Mouse (Mus musculus) CH12F3 (cell line): Measurements from ENCODE around the gene Tctex1d4.

Experiments used
- in situ Hi-C: fragments of 300-500 bp; cut with MboI; formaldehyde crosslinking; loops from 2 replicates; pipeline ENCODE4 v1.14.3; 2020; ENCODE audit warnings: low sequenced_read_pairs

The Tctex1d4 gene

DNA sequence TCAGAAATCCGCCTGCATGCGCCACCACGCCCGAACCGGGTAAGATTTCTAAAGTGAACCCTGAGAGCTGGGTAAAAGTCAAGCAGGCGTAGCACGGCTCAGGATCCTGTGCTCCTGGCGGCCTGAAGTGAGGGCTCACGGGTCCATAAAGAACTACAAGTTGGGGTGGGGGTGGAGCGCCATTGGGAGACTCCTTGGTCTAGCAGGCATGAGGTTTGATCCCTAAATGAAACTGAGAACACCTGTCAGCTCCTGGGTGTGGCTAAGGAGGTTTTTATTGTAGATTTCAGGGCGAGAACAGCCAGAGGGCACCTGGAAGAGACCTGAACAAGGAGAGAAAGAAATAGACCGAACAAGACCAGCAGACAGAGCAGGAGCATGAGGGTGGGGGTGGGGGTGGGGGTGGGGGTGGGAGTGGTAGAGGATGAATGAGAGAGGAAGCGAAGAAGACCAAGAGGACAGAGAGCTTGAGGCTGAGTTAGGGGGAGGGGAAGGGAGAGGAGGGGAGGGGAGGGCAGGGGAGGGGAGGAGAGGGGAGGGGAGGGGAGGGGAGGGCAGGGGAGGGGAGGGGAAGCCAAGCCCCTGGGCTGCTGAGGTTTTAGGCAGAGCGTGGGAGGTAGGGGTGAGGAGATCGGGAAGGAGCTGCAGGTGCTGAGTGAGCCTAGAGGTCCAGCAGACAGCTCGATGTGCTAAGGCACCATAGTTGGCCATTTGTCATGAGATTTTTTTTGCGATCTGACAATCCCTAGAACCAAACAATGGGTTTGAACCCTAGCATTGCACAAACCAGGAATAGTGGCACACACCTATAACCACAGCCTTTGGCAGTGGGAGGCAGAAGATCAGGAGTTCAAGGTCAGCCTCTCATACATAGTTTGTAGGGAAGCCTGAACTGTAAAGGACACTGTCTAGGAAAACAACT lies 12.0 kb downstream of the Tctex1d4 start:
- in situ Hi-C loops, result no loop called here

DNA sequence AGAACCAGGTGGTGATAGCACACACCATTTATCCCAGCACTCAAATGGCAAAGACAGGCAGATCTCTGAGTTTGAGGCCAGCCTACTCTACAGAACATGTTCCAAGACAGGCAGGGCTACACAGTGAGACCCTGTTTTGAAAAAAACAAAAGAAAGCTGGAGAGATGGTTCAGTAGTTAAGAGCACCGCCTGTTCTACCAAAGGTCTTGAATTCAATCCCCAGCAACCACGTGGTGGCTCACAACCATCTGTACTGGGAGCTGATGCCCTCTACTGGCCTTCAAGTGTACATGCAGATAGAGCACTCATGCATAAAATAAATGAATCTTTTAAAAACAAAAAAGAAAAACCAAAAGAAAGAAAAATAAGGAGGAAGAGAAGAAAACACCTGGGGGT lies 12.6 kb downstream of the Tctex1d4 start:
- in situ Hi-C loops, result no loop called here

DNA sequence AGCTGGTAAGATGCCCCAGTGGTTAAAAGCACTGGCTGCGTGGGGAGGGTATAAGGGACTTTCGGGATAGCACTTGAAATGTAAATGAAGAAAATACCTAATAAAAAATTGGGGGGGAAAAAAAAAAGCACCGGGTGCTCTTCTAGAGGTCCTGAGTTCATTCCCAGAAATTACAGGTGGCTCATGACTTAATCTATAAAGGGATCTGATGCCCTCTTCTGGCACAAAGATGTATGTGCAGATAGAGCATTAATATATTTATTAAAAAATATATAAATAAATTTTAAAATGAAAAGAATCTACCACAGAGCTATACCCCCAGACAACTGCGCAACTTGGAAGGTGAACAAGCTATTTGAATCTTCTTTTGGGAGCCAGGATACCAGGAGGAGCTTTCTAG lies 14.0 kb downstream of the Tctex1d4 start:
- in situ Hi-C loops, result loop anchor here (10.0 kb wide), 1 partner anchor 116 kb away; no protein-coding TSS in a partner anchor

DNA sequence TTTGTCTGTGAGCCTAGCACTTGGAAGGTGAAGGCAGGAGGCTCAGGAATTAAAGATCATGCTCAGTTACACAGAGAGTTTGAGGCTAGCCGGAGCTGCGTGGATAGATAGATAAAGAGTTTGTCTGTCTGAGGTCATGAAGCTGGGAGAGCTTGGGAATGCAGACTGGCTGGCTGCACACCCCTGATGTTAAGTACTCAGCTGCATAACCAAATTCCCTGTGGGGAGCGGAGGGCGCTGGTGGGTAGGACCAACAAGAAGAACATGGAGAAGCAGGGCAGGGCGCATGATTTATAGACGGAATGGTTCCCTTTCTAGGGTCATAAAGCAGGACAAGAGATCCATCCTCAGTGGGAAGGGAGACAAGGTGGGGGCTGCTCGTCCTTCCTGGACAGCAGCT lies 16.4 kb downstream of the Tctex1d4 start:
- in situ Hi-C loops, result loop anchor here (10.0 kb wide), 1 partner anchor 118 kb away; no protein-coding TSS in a partner anchor

DNA sequence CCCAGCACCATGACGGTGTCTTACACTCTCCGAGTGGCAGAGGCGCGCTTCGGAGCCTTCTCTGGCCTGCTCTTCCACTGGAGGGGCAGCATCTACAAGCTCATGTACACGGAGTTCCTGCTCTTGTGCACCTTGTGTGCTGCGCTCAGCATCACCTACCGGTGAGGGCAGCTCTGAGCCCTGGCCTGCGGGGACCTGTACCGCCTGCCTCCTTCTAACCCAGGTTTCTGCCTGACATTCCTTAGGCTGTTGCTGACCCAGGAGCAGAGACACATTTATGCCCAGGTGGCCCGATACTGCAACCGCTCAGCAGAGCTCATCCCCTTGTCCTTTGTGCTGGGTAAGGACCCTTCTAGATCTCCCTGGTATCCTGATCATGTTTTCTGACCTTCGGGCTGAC lies 18.7 kb downstream of the Tctex1d4 start:
- in situ Hi-C loops, result loop anchor here (10.0 kb wide), 1 partner anchor 120 kb away; no protein-coding TSS in a partner anchor

DNA sequence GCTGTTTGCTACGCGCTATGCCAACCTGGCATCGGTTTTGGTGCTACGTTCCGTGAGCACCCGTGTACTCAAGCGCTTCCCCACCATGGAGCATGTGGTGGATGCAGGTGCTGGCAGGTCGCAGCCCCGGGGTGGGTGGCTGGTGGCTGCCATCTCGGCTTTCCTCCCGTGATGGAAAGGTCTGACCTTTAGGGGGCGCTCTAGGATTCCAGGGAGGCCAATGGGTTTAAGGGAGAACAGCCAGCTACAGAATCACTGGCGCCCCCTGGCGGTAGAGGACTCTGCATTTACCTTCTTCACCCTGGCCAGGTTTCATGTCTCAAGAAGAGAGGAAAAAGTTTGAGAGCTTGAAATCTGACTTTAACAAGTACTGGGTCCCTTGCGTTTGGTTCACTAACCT lies 19.6 kb downstream of the Tctex1d4 start:
- in situ Hi-C loops, result loop anchor here (10.0 kb wide), 1 partner anchor 121 kb away; no protein-coding TSS in a partner anchor

DNA sequence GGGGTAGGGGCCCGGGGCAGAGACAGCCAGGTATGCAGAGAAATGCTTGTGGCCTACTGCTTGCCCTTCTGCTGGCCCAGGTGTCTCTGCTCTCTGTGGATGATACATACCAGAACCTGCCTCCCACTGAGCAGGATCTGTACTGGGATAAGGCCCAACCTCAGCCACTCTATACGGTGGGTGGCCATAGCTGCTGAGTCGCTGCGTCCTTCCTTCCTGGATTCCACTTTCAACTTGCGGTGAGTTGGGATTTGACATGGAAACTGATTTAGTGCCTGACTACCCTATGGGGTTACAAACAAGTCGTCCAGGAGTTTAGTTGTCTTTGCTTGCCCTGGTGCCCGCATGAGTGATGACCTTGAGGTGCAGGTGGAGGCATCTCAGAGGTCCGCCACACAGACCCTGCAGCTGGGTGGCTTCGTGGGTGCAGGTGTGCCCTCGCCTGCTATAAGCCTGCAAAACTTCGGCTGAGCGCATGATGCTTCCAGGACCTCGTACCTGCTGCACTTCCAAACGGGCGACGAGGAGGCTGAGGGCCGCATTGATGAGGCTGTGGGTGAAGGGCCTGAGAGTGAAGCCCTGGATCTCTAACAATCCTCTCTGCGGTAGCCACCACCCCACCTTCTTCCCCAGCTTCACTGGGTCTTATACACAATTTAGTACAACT lies 21.6 kb downstream of the Tctex1d4 start:
- in situ Hi-C loops, result loop anchor here (10.0 kb wide), 1 partner anchor 123 kb away; no protein-coding TSS in a partner anchor

DNA sequence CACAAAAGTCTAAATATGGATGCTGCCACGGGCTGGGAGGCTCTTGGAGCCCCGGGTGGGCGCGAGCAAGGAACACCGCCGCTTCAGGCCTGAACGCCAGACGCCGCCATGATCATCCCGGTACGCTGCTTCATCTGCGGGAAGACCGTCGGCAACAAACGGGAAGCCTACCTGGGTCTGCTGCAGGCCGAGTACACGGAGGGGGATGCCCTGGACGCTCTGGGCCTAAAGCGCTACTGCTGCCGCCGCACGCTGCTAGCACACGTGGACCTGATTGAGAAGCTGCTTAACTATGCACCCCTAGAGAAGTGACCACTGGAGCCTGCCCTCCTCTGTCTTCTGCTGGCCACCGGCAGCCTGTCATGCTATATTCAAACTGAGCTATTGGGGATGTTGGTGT lies 22.2 kb downstream of the Tctex1d4 start:
- in situ Hi-C loops, result loop anchor here (10.0 kb wide), 1 partner anchor 124 kb away; no protein-coding TSS in a partner anchor

DNA sequence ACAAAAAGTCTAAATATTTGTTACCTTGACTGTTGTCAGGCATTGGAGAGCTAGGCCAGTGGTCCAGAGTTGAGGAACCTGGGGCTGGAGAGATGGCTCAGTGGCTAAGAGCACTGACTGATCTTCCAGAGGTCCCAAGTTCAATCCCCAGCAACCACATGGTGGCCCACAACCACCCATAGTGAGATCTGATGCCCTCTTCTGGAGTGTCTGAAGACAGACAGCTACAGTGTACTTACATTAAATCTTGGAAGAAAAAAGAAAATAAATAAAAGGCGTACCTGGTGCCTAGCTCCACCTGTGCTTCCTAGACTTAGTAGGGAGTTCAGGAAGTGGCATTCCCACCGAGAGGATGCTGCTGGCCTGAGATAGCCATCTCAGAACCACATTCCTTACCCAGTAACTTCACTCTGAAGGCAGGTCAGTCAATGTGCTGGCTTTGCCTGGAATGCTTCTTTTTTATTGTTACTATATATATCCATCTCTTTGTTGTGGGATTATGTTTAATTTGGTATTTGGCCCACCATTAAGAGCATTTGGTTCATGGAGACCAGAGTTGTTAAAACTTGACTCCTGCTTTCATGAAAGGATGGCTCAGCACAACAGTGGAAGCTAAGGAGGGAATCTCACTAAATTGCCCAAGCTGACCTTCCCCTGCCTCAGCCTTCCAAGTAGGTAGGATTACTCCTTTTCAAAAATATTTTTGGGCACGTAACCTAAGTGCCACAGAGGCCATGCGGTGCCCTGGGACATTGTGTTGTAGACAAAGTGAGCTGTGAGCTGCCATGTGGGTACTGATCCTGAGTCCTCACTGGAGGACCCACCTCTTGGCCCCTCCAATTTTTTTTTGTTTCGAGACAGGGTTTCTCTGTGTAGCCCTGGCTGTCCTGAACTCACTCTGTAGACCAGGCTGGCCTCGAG lies 23.0 kb downstream of the Tctex1d4 start:
- in situ Hi-C loops, result loop anchor here (10.0 kb wide), 1 partner anchor 125 kb away; no protein-coding TSS in a partner anchor

DNA sequence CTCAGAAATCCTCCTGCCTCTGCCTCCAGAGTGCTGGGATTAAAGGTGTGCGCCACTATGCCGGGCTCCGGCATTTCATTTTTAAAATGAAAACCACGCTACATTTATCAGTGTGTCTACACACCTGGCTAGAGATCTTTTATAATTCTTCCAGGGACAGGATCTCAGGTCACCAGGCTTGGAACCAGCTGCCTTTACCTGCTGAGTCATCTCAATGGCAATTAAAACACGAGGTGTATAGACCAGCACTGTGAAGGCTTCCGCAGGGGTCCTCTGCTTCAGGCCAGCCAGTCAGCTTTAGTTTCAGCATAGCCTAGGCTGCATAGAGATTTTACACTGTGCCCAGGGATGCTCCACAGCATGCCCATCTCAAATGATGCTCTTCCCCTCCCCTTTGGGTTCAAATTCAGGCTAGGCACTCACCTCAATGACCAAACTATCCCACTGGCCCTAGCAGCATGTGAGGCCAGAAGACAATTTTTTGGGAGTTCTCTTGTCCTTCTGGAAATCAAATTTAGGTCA lies 23.7 kb downstream of the Tctex1d4 start:
- in situ Hi-C loops, result no loop called here

DNA sequence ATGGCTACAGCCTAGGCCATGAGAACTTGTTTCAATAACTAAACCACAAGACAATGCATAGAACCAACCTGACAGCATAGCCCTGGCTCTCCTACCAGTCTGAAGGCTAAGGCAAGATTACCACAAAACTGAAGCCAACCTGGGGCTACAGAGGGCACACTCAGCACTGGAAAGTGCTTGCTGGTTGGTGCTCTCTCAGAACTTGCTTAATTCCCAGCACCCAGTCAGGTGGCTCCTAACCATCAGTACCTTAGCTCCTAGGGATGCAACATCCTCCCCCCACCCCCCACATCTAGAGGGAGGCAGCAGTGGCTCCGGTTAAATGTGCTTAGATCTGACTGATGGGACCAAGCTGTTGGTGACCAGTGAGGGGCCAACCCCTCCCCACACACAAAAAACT lies 24.8 kb downstream of the Tctex1d4 start:
- in situ Hi-C loops, result no loop called here

DNA sequence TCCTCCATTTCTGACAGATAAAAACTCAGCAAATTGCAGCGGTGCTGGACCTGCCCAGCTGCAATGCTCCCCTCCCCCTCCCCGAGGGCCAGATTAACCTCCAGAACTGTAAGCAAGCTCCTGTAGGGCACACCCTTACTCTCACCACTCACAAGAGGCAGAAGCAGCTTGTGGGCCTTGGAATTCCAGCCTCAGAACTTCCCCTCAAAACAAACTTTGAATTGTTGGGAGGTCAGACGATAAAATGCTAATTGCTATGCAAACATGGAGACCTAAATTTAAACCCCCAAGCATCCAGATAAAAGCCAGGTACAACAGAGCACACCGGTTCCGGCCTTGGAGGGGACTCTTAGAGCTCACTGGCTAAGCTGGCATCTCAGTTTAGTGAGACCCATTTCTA lies 26.1 kb downstream of the Tctex1d4 start:
- in situ Hi-C loops, result no loop called here

DNA sequence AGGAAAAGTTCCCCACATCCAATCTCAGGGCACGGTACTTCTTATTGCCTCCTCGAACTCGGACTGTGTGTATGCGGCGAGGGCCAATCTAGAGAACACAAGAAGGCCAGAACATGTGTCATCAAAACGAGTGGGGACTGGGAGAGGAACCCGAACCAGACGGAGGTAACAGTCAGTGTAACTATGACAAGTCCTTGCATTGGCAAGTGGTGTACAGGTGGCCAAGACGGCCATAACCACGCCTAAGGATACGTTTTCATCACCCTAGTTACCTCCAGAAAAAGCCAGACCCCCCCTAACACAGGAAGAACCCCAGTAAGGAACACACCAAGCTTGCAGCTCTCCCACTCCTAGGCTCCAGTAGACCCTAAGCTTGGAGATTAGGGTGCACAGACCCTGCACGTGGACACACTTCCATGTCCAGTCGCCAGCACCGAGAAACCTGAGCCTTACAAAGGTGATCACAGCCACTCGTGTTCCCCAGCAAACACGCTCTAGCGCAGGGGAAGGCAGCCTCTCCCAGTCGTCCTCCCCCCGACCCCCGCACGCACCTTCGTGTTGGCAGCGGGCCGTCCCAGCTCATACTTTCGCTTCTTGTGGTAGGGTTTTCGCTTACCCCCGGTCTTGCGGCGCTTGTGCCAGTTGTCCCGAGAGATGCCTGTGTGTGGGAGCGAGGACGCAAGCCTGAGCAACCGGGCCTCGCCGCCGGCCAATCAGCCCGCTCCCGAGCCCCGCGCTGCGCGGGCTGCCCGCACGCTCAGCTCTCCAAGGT lies 28.6 kb downstream of the Tctex1d4 start:
- in situ Hi-C loops, result no loop called here

DNA sequence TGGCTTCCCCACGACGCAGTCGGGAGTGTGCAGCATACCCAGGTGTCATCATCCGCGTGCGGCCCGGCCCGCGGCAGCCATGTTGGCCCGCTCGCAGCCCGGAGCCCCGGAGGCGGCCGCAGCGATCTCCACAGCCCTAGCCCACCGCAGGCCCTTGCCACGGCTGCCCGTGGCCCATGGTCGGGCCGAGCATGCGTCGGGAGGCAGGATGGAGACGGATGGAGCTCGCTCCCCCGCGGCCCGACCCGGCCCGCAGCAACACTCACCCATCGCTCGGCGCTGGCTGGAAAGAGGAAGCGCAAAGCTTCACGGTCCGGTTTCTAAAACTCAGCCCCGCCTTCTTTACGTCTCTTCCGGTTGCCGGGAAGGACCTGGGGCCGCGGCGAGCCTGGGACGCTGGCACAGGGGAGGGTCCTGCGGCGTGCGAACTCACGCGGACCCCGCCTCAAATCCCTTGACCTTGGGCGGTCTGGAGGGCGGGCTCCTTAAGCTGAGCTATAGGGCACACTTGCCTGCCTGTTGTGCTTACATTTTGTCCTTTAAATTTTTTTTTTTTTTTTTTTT lies 29.3 kb downstream of the Tctex1d4 start, which contains the start of gene Rps8:
TSS of gene Rps8 (minus strand) at position 452 of the 564 bp plus-strand sequence.
- in situ Hi-C loops, result no loop called here

DNA sequence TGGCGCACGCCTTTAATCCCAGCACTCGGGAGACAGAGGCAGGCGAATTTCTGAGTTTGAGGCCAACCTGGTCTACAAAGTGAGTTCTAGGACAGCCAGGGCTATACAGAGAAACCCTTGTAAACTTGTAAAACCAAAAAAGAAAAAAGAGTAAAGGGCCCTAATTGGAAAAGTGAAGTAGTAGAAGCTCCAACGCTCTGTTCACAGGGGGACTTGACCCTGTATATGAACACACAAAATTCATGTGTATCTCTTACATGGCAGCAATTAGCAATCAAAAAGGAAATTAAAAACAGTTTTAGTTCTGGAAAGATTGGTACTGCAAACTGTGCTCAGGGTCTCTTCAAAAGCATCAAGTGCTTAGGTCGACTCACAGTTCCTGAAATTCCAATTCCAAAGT lies 29.8 kb downstream of the Tctex1d4 start:
- in situ Hi-C loops, result no loop called here

DNA sequence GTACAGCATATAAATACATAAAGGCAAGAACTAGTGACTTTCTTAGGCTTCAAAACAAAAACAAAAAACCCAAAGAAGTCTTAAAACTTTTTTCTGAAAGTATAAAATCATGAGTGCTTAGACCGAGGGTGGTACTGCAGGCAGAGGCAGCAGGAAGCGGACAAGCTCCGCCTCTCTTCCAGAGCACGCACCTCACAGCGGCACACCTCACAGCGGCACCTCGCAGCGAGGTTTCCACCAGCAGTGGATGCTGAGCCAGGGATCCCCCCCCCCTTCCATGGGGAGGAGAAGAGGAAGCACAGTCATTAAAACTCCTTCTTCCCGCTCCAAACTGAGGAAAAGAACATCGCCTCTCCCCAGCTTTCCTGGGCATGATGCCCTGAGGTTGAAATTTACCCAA lies 33.1 kb downstream of the Tctex1d4 start:
- in situ Hi-C loops, result no loop called here

DNA sequence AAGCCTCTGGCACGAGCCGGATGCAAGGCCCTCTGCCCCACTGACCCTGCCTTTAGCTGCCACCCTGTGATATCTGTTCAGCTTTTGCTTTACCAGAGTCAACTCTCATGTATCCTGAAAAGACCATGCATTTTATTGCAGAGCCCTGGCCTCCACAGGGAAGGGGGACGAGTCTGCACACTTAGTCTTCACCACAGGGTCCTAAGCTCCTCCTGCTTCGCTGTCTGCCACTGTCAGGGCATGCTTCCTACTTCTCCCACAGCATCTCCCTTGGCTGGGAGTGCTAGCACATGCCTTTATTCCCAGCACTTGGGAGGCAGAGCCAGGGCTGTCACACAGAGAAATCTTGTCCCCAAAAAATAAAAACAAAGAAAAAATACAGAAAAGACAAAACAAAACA lies 34.6 kb downstream of the Tctex1d4 start:
- in situ Hi-C loops, result no loop called here

DNA sequence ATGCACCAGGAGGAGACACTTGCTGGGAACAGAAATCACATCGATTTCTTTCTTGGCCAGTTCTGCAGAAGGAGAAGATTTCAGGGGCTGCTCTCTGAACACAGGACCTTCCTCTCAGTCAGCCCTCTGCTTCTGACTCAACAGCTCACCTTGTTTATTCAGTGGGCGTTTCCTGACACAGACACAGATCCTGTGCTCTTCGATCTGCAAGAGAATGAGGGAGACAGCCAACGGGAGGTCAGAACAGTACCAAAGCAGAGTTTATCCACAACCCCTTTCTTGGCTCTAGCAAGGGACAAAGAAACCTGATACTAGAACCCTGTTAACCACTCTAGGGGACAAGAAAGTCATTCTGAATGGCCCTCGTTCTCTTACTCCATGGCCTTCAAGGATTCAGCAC lies 43.3 kb downstream of the Tctex1d4 start:
- in situ Hi-C loops, result no loop called here
